Mouse (Mus musculus) ES-E14 (cell line): Measurements from ENCODE around the gene Dpy19l2.

ENCODE experiments used
- CHD2 ChIP-seq: IDR thresholded peaks from 2 replicates; pipeline ENCODE4 v1.6.1; 2014; ENCODE audit warnings: mild to moderate bottlenecking, low read depth, low read length, inconsistent platforms
- HCFC1 ChIP-seq: IDR thresholded peaks from 2 replicates; pipeline ENCODE4 v1.6.1; 2012; ENCODE audit warnings: low read length, inconsistent platforms, borderline replicate concordance; ENCODE audit not compliant: insufficient read depth
- MAFK ChIP-seq: IDR thresholded peaks from 2 replicates; pipeline ENCODE4 v1.6.1; 2014; ENCODE audit warnings: mild to moderate bottlenecking, low read depth, low read length, inconsistent platforms; ENCODE audit not compliant: insufficient read depth
- ZC3H11A ChIP-seq: IDR thresholded peaks from 2 replicates; pipeline ENCODE4 v1.6.1; 2012; ENCODE audit warnings: low read depth, mild to moderate bottlenecking, inconsistent platforms, low read length, borderline replicate concordance

GRCm38 (mm10) chr9:24701246-24701645, 5.2 kb upstream of the Dpy19l2 start:
- TF ChIP-seq CHD2 (no peak), HCFC1 (no peak), ZC3H11A (no peak), MAFK (no peak)
